Mouse (Mus musculus) right cerebral cortex, postnatal 25 days (tissue): Measurements from ENCODE around the gene Tmem25.
A peak's percentile ranks its signal among the peaks of the same experiment; 100 is the strongest.
"Not testable (repeated sequence)": the region's sequence is repeated elsewhere in the genome, so short reads cannot be mapped to it uniquely, and the experiment has no call there.

Experiments used
- DNase-seq: peaks from one replicate; pipeline ENCODE4 v3.0.0; 2022

The Tmem25 gene

GRCm38 (mm10) chr9:44772392-44772749 lies 26.7 kb downstream of the Tmem25 start:
- DNase-seq: no peak

- DNase-seq: no peak
Observed at GRCm38 (mm10) chr9:44771376-44771775, 27.7 kb downstream of the Tmem25 start.

- not testable (repeated sequence) for DNase-seq
Observed at GRCm38 (mm10) chr9:44768029-44768394, 31.1 kb downstream of the Tmem25 start.

GRCm38 (mm10) chr9:44767101-44768028 lies 31.7 kb downstream of the Tmem25 start, which contains the start of the genes Arcn1 and Ift46:
TSS of gene Arcn1 (minus strand) at chr9:44767845.
TSS of gene Ift46 (plus strand) at chr9:44767908.
- peak; percentile 84 for DNase-seq

- DNase-seq: no peak
Observed at GRCm38 (mm10) chr9:44760873-44761272, 38.2 kb downstream of the Tmem25 start.

- no peak for DNase-seq
Observed at GRCm38 (mm10) chr9:44748473-44748872, 50.6 kb downstream of the Tmem25 start.

- DNase-seq: no peak
Observed at GRCm38 (mm10) chr9:44747341-44747740, 51.8 kb downstream of the Tmem25 start.

- DNase-seq: no peak
Observed at GRCm38 (mm10) chr9:44746666-44747065, 52.4 kb downstream of the Tmem25 start.

- no peak for DNase-seq
Observed at GRCm38 (mm10) chr9:44745371-44745770, 53.7 kb downstream of the Tmem25 start.
